Mouse (Mus musculus) neural tube, embryonic 13.5 days (tissue): ENCODE measurements around the gene Cenpu. TPM values are rescaled to one million over a fixed set of nuclear protein-coding genes. Genes with fewer than 3 reads are reported as not detected.

ENCODE experiments used
- ATAC-seq: fragments of 200-750 bp; cut with Nextera tagmentation; 2 replicates; pipeline ENCODE4 v1.8.0; 2017; ENCODE audit warnings: low read depth, mild to moderate bottlenecking, moderate TSS enrichment, moderate library complexity
- H3K27ac ChIP-seq: fragments of 300-500 bp; sonication (generic); replicated peaks from 2 replicates; pipeline ENCODE4 v1.5.1; 2015; ENCODE audit warnings: moderate library complexity, mild to moderate bottlenecking, inconsistent platforms
- H3K27me3 ChIP-seq: fragments of 300-500 bp; sonication (generic); 2 replicates; pipeline ENCODE4 v1.6.1; 2015; ENCODE audit warnings: mild to moderate bottlenecking, inconsistent platforms
- H3K36me3 ChIP-seq: fragments of 300-500 bp; sonication (generic); 2 replicates; pipeline ENCODE4 v1.6.1; 2015; ENCODE audit warnings: mild to moderate bottlenecking, inconsistent platforms
- H3K4me1 ChIP-seq: fragments of 300-500 bp; sonication (generic); replicated peaks from 2 replicates; pipeline ENCODE4 v1.6.1; 2015; ENCODE audit warnings: inconsistent platforms
- H3K4me2 ChIP-seq: fragments of 300-500 bp; sonication (generic); 2 replicates; pipeline ENCODE4 v1.6.1; 2015; ENCODE audit warnings: inconsistent platforms, mild to moderate bottlenecking, moderate library complexity
- H3K4me3 ChIP-seq: fragments of 300-500 bp; sonication (generic); 2 replicates; pipeline ENCODE4 v1.5.1; 2015; ENCODE audit warnings: mild to moderate bottlenecking, inconsistent platforms
- H3K9ac ChIP-seq: fragments of 300-500 bp; sonication (generic); 2 replicates; pipeline ENCODE4 v1.6.1; 2015; ENCODE audit warnings: moderate library complexity, mild to moderate bottlenecking, inconsistent platforms
- H3K9me3 ChIP-seq: fragments of 300-500 bp; sonication (generic); 2 replicates; pipeline ENCODE4 v1.6.1; 2016; ENCODE audit warnings: inconsistent platforms
- whole genome bisulfite sequencing: fragments of 180-500 bp; shearing (Covaris S2); methylation state at CpG from one replicate; pipeline ENCODE4 v1.1.7; 2015; 5-methylcytosine and 5-hydroxymethylcytosine counted together
- polyA plus RNA-seq: library from polyadenylated mRNA; unstranded; fragments of >200 nt; fragmentation: Nextera tagmentation; extraction: Ambion mirVana; gene quantifications from 2 replicates; pipeline ENCODE4 v1.2.1, GENCODE M21; 2015

The Cenpu gene
- polyA plus RNA-seq, 1 experiment from 2014 or later = 7.1 TPM

DNA sequence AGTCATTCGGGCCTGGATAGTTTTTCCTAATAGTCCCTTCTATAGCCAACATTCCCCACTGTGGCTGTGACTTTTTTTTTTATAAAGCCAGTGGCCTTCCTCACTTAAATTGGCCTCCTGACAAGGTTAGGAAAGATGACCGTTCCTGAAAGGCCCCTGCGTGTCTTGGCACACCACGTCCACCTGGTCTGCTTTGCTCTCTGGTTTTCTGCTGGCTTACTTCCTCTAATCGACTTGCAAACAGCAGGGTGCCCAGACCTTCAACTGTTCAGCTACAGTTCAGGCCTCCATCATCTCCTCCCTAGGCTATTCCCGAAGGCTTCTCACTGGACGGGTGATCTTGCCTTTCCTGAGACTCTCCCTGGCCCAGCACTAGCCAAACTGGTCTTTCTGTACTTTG is 76.1 kb downstream of the Cenpu start:
- Histone ChIP-seq H3K27ac (no peak overlapping the region), H3K27me3 (no peaks in the 10 kb centered on the region), H3K9me3 (no peaks in the 10 kb centered on the region), H3K4me1 (0 out of 2 replicates have a peak, but pooled peaks cover 17% of the 10 kb centered on the region), H3K36me3 (peaks cover 30% of the 10 kb centered on the region), H3K4me2 (no peak overlapping the region), H3K4me3 (no peak overlapping the region), H3K9ac (no peak overlapping the region)
- no peak for ATAC-seq
- WGBS = 77% methylated on average over 7 of the region's 7 CpGs

DNA sequence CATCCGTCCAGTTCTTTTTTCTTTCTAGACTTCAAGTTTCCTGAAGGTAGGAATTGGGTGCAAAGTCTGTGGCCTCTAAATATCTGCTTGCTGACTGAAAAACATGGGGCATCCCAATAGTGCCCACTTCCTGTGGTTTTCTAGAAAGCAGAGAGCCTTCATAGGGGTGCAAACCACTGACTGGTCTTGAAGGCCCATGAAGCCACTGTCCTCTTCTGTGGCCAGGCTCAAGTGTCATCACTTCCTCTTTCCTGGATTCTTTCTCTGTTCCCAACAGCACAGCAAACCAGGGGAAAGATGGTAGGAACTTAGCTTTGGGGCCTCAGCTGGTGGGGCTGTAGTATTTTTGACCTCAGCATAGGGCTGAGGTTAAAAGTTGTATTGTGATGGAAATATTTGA is 76.8 kb downstream of the Cenpu start:
- no peak overlapping the region for H3K27ac ChIP-seq
- no peak overlapping the region for H3K4me2 ChIP-seq
- H3K4me3 ChIP-seq = no peak overlapping the region
- H3K9ac ChIP-seq = no peak overlapping the region
- H3K4me1 ChIP-seq = 0 out of 2 replicates have a peak, but pooled peaks cover 16% of the 10 kb centered on the region
- no peak for ATAC-seq
- H3K27me3 ChIP-seq = no peaks in the 10 kb centered on the region
- no peaks in the 10 kb centered on the region for H3K9me3 ChIP-seq
- H3K36me3 ChIP-seq = peaks cover 38% of the 10 kb centered on the region
- 93% methylated on average over 1 of the region's 1 CpGs for WGBS

Other genes with a start within 250 kb of the Cenpu start
- gene Acsl1, start 81.0 kb upstream of the Cenpu start, polyA plus RNA-seq = 13.2 and 17.7 TPM in 2 replicates
- gene Primpol, start 65.2 kb downstream of the Cenpu start, polyA plus RNA-seq = 7.5 and 8.0 TPM in 2 replicates
- 213 and 218 TPM in 2 replicates for gene Casp3, start 65.3 kb downstream of the Cenpu start, polyA plus RNA-seq
- 11.6 and 13.5 TPM in 2 replicates for gene Irf2, start 187.7 kb downstream of the Cenpu start, polyA plus RNA-seq